Mouse (Mus musculus): Measurements from ENCODE around the gene Pde4dip.

Pde4dip gene

GRCm38 (mm10) chr3:97888168-97888901 is at the start of gene Pde4dip:
Gene Pde4dip, minus strand, starts transcription at chr3:97888707.
- in situ Hi-C loops (cut with MboI; ENCODE audit: unreplicated experiment in 2 of 2), result loop anchor here (10.0 to 25.0 kb wide), 2 partner anchors 124 to 951 kb away; partner anchors contain the start of gene Gja8 (in 1 of the 2)

- in situ Hi-C loops (cut with MboI; ENCODE audit: unreplicated experiment in 2 of 2), result loop anchor here (5.0 to 10.0 kb wide), 3 partner anchors 77 to 187 kb away; partner anchors contain the start of gene Notch2 (in 1 of the 2)
Observed at GRCm38 (mm10) chr3:97937945-97938266, 49.4 kb upstream of the Pde4dip start.

DNA sequence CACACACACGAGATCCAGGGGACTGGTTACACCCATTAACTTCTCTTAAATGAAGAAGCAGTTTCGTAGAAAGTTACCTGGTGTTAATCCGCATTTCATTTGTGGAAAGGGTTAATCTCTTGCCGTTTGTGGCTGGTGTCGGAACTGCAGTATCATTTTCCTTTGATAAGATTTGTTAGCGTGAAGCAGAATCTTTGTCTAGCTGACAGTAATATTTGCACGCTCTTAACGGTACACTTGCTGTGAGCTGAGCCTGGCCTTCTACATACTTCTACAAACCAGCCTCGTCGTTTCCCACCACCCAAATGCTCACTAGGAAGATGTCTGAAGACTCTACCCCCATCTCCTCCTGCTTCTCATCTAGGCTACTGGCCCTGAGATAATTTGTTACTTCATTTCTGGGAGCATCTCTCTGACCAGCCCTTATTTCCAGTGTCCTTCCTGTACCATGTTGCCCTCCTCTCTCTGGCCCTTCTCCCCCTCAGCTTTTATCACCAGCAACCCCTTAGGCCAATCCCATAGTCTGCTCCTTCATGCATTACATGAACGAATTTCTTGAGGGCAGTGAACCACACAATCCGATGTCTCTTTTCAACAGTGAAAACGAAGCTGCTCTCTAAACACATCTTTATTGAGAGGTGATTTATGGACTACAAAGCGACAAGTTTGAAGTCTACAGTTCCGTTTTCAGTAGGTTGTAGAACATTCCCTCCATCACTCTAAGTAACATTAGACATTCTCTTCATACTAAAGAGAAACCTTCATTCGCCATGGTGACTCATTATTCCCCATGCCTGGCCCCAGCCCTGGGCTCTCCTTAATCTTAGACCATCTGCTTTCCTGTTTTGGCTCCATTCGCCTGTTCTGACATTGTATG is 48.8 kb upstream of the Pde4dip start:
- in situ Hi-C loops (cut with MboI; ENCODE audit: unreplicated experiment in 2 of 2), result loop anchor here (5.0 to 10.0 kb wide), 3 partner anchors 77 to 187 kb away; partner anchors contain the start of gene Notch2 (in 1 of the 2)

DNA sequence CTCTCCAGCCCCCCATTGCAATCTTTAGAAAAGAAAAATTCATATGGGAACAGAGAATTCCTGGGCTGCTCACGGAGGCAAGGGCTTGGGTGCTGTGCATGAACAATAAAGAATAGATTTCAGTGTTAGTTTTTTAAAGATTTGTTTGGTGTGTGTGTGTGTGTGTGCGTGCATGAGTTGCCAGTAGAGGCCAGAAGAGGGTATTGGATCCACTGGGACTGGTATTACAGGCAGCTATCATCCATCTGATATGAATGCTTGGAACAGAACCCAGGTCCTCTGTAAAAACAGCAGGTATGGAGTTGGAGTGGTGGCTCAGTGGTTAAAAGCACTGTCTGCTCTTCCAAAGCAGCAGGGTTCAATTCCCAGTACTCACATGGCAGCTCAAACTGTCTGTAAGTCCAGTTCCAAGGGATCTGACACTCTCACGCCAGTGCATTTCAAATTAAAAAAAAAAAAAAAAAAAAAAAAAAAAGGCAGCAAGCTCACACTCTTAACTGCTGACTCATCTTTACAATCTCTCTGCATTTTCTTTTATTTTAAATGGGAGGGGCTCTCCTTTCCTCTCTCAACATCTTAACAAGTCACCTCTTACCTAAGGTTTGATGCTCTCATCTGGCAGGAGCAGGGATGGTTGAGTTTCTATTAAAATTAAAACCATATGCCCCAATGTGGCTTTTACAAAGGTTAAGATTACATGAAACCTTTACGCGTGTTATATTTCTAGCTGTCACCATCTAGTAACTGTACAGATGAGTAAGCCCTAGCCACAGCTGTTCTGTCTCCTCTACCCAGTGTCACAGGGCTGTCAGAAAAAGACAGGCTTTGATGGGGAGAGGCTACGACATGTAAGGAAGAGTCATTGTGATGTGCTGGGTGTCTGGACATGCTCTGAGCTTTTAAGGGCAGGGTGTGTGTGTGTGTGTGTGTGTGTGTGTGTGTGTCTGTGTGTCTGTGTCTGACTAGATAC is 46.1 kb upstream of the Pde4dip start:
- in situ Hi-C loops (cut with MboI; ENCODE audit: unreplicated experiment in 2 of 2), result loop anchor here (5.0 to 10.0 kb wide), 4 partner anchors 80 to 190 kb away; partner anchors contain the start of gene Notch2 (in 1 of the 2)

- in situ Hi-C loops (cut with MboI; ENCODE audit: unreplicated experiment in 2 of 2), result loop anchor here (5.0 to 10.0 kb wide), 3 partner anchors 81 to 191 kb away; partner anchors contain the start of gene Notch2 (in 1 of the 2)
Observed at GRCm38 (mm10) chr3:97933811-97934210, 45.3 kb upstream of the Pde4dip start.

DNA sequence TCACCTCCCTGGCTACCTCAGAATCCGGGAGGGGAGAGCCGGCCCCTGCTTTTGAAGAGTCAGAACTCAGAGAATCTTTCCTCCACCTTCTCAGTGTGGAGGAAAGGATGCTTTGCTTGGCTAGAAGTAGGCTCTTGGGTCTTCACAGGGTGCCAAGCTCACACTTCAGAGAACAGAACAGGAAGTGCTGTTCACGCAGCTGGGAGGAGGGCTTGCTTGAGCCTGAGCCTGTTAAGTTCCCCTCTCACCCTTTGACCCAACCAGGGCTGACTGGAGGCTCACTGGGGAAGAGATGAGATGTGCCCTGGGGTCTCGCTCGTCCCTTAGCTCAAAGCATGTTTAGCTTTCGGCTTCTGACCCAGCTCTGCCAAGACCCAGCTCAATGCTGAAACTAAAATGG is 44.7 kb upstream of the Pde4dip start:
- in situ Hi-C loops (cut with MboI; ENCODE audit: unreplicated experiment in 2 of 2), result loop anchor here (5.0 to 10.0 kb wide), 3 partner anchors 82 to 192 kb away; partner anchors contain the start of gene Notch2 (in 1 of the 2)

DNA sequence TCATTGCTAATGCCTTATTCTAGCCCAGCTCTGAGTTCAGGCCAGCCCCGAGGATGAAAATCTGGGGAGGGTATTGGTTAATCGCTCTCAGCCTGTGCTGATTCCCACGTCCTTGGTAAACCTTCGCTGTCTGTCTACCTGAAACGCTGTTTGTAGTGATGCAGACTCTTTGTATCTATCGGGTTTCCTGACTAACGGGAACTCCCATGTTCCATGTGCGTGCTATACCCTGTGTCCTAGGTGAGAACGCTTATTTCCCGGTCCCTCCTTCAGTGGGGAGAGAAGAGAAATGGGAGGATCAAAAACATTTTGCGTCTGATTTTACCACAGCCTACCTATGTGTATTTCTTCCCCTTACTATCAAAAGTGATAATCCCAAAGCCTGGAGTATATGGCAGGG is 44.3 kb upstream of the Pde4dip start:
- in situ Hi-C loops (cut with MboI; ENCODE audit: unreplicated experiment in 2 of 2), result loop anchor here (5.0 to 10.0 kb wide), 3 partner anchors 82 to 192 kb away; partner anchors contain the start of gene Notch2 (in 1 of the 2)

GRCm38 (mm10) chr3:97932131-97932530 is 43.6 kb upstream of the Pde4dip start:
- in situ Hi-C loops (cut with MboI; ENCODE audit: unreplicated experiment in 2 of 2), result loop anchor here (5.0 to 10.0 kb wide), 3 partner anchors 83 to 193 kb away; partner anchors contain the start of gene Notch2 (in 1 of the 2)

DNA sequence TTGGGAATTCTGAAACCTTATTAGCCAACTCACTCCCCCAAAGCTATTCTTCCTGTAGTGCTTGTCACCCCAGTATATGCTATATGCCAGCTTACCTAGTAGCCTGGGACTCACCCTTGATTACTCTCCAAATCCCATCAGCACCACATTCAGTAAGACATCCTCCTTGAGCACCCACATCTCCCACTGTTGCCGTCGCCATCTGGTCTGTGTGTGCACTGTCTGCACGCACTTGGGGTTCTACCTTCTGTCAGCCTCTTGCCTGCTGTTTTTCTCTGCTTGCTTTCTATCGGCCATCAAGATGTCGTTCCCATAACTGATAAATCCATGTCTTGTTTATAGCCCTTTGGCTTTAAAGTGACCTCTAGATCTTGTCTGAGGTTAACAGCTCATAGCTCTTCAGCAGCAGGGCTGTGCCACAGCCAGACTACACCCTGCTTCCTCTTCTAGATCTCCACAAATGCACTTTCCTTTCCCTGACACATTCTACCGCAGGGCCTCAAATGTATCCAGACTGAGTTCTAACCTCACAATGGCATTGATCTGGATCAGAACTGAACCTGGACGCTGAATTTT is 42.9 kb upstream of the Pde4dip start:
- in situ Hi-C loops (cut with MboI; ENCODE audit: unreplicated experiment in 2 of 2), result loop anchor here (5.0 to 10.0 kb wide), 3 partner anchors 83 to 193 kb away; partner anchors contain the start of gene Notch2 (in 1 of the 2)

DNA sequence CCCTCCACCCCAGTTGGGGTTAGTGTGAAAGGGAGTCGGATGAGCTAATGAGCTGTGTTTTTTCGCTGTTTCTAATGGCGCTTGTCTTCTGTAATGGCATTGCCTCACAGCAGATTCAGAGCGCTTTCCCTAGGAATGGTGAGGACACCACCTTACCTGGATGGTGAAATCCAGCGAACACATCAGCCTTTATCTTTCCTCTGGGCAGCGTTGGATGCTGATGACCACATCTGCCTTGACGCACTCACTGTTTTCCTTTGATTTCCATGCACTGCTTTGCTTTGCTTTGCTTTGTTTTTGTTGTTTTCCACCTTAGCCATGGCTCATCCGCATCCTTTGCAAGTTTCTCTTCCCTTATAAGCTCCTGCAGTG is 42.3 kb upstream of the Pde4dip start:
- in situ Hi-C loops (cut with MboI; ENCODE audit: unreplicated experiment in 2 of 2), result loop anchor here (5.0 to 10.0 kb wide), 3 partner anchors 84 to 194 kb away; partner anchors contain the start of gene Notch2 (in 1 of the 2)

DNA sequence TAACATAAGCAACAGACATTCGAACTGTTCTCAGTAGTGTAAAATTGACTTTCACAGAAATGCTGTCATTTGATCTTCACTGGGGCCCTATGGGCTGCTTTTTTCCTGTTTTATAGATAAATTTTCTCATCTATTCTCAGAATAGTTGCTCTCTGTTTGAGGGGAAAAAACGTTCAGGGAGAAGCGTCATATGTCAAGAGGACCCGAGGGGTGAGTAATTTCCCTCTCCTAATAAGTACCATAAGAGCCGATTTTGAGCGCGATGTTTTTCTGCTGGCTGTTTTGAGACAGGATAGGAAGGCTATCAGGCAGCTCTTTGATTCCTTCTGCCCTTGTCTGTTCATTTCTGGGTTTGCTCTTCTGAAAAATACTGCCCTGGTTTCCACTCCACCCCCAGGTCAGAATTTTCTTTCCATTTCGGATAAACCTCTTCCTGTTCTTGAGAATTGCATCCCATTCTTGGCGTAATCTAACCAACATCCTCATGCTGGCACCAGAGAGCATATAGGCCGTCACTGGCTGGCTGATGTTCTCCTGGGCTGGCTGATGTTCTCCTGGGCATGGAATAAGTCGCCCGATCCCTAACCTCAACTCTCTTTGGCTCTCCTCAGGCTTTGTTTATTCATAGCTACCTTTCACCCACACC is 41.8 kb upstream of the Pde4dip start:
- in situ Hi-C loops (cut with MboI; ENCODE audit: unreplicated experiment in 2 of 2), result loop anchor here (5.0 to 10.0 kb wide), 3 partner anchors 85 to 195 kb away; partner anchors contain the start of gene Notch2 (in 1 of the 2)

DNA sequence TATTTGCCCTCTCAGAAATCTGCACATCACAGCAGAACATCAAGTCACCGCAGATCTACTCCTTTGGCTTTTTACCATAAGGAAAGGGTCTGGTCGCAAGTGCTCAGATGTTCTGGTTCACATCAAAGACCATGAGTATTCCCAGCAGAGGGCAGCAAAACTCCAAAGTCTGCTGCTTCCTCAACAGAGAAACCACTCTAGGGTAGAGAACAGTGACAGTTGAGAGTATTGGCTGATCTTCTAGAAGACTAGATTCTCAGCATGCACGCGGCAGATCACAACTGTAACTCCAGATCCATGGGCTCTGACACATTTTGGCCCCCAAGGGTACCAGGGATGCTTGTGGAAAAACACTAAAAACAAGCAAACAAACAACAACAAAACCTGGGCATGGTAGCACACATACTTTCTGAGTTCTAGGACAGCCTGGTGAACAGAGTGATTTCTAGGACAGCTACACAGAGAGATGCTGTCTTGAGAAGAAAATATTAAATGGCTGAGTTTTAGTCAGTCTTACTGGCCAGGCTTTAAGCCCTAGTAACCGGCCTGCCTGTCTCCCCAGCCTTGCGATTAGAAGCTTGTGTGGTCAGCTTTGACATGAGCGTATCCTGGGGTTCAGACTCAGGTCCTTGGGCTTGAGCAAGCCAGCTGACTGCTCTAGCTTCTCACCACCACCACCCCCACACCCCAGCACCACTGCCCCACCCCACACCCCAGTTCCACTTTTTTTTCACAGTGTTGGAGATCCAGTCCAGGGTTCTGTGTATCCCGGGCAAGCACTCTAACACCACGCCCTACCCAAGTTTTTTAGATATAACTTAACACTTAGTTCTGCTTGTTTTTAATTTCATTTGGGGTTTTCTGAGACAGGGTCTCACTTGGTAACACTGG is 40.7 kb upstream of the Pde4dip start:
- in situ Hi-C loops (cut with MboI; ENCODE audit: unreplicated experiment in 2 of 2), result loop anchor here (5.0 kb wide), 2 partner anchors 298 to 383 kb away; no protein-coding TSS in a partner anchor

GRCm38 (mm10) chr3:97927322-97927721 is 38.8 kb upstream of the Pde4dip start:
- in situ Hi-C loops (cut with MboI; ENCODE audit: unreplicated experiment in 2 of 2), result loop anchor here (5.0 kb wide), 2 partner anchors 300 to 385 kb away; no protein-coding TSS in a partner anchor

DNA sequence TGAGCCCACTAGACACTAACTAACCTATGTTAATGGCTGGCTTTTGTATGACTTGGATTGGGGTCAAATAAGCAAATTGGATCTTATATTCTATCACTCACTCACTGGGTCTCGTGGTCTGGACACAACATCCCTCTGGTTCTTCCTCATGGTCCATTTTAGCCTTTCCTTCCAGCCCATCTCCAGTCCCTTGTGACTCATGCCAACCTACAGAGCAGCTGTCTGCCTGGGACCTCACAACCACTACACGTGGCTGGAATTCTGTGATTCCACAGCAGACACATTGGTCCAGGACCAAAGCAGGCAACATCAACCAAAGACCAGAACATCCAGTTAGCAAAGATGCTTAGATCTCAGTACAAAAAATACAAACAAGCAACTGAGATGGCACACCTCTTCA is 36.7 kb upstream of the Pde4dip start:
- in situ Hi-C loops (cut with MboI; ENCODE audit: unreplicated experiment in 2 of 2), result loop anchor here (5.0 kb wide), 2 partner anchors 302 to 387 kb away; no protein-coding TSS in a partner anchor

GRCm38 (mm10) chr3:97918885-97919550 is 30.5 kb upstream of the Pde4dip start:
- in situ Hi-C loops (cut with MboI; ENCODE audit: unreplicated experiment in 2 of 2), result loop anchor here in 1 of 2 experiments (25.0 kb wide), 1 partner anchor 1218 kb away; the partner anchor contains the start of gene Wars2

GRCm38 (mm10) chr3:97915081-97915480 is 26.6 kb upstream of the Pde4dip start:
- in situ Hi-C loops (cut with MboI; ENCODE audit: unreplicated experiment in 2 of 2), result loop anchor here in 1 of 2 experiments (25.0 kb wide), 1 partner anchor 1222 kb away; the partner anchor contains the start of gene Wars2

- in situ Hi-C loops (cut with MboI; ENCODE audit: unreplicated experiment in 2 of 2), result loop anchor here in 1 of 2 experiments (25.0 kb wide), 1 partner anchor 1226 kb away; the partner anchor contains the start of gene Wars2
Observed at GRCm38 (mm10) chr3:97911093-97911492, 22.6 kb upstream of the Pde4dip start.

Data from v-Abl transformed pro-B cells (cell line).